Mouse (Mus musculus) layer of hippocampus, adult 2 months (tissue): Measurements from ENCODE around the gene Ntrk1. TPM values are rescaled to one million over a fixed set of nuclear protein-coding genes. Genes with fewer than 3 reads are reported as not detected.

Experiments used
- DNase-seq, 2 experiments: peaks; one replicate each; pipeline ENCODE4 v3.0.0; 2022; ENCODE audit warnings: low spot score in 2 of 2
- H3K27ac ChIP-seq: fragments of 200-600 bp; 2 replicates; pipeline ENCODE4 v1.8.1; 2022
- H3K4me3 ChIP-seq: fragments of 200-600 bp; 2 replicates; pipeline ENCODE4 v1.8.1; 2022; ENCODE audit warnings: mild to moderate bottlenecking
- CTCF ChIP-seq: fragments of 200-600 bp; conservative IDR thresholded peaks from 2 replicates; pipeline ENCODE4 v1.8.1; 2022; ENCODE audit warnings: antibody characterized with exemption, mild to moderate bottlenecking, moderate library complexity
- total RNA-seq, 2 experiments: library from RNA; stranded (reverse); gene quantifications; 2 replicates each; pipeline ENCODE4 v1.2.3; 2021

Gene Ntrk1
- total RNA-seq, 2 experiments from 2014 or later: 0.13 to 0.27 TPM

DNA sequence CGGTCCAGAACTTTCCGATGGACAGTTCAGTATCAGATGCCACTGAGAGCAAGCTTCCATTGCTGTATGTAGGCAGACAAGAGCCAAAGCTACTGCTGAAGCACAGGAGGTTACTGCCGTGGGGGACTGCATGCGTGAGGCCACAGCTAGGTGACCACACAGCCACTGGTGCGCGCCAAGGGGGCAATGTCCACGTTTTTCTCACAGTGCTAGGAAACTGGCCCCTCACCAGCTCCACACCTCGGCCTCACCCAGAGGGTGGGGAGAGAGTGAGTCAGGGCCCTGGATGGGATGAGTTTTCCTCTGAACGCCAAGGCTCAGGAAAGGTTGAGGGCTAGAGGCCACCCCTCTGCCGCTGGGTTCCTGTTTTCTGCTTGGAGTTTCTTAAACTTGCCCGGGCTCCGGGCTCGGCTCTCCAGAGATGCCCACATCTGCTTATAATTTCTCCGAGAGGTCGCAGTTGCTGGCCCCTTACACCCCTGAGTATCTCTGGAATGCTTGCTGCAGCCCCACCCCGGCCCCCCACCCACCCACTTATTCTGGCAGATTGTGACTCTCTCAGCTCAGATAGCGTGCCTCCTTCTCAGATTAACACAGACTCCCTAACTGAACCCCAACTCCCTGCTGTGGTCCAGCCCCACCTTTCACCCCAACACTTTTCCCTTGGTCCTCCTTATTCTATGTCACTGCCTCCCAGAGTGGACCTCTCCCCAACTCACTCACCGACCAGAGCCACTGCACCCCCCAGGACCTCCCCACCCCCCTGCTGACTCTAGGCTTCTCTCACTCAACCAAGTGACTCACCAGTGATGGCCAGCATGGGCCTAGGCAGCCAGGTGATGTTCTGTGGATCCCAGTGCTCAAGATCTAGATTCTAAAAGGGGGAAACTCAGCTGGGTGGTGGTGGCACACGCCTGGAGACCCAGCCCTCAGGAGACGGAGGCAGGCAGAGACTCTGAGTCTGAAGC lies 33.3 kb downstream of the Ntrk1 start:
- no peak for DNase-seq
- TF ChIP-seq CTCF: no peak
- Histone ChIP-seq H3K4me3 (no peak overlapping the region), H3K27ac (no peak overlapping the region)

DNA sequence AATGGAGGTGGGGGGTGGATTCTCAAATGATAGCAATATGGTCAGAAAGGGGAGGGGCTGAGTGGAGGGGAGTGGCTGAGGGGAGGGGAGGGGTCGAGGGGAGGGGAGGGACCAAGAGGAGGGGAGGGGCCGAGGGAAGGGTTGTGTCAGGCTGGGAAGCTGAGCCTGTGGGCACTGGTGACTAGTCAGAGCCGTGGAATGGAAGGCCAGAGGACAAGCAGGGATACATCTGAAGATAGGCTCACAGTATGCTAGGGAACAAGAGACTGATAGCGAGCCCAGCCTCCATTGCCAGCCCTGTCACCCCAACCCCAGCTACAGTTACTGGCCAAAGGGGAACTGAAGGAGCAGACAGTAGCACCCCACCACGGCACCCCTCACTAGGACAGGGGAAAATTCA lies 36.3 kb downstream of the Ntrk1 start:
- no peak overlapping the region for H3K27ac ChIP-seq
- no peak overlapping the region for H3K4me3 ChIP-seq
- no peak for DNase-seq
- TF ChIP-seq CTCF: no peak

DNA sequence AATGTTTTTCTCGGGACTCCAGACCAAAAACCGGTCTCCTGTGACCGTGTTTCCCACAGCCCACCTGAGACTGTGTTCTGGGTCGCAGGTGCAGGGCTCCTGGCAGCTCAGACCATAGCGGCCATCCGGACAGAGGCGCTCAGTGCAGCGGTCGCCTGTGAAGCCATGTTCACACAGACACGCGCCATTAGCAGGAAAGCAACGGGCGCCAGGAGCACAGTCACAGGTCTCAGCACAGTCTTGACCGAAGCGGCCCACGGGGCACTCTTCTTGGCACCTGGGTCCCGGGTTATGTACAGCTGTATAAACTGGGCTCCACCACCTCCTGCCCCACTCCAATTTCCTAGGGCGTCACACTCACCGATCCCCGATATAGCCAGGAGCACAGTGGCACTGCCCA lies 38.5 kb downstream of the Ntrk1 start:
- TF ChIP-seq CTCF: no peak
- no peak overlapping the region for H3K4me3 ChIP-seq
- no peak for DNase-seq
- H3K27ac ChIP-seq: no peak overlapping the region

DNA sequence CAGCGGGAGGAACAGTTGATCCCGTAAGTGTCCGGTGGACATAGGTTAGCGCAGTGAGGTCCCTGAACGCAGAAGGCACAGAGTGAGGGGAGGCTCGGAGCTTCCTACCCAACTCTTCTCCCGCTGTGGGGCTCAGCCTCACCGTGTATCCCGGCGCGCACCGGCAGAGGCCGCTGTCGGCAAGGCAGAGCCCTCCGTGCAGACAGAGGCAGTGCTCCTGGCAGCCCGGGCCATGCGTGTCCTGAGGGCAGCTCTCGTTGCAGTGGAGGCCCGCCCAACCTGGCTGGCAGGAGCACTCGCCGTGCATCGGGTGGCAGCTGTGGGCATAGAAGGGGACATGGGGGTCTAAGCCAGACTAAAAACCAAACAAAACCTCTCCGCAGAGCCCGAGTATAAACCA lies 39.0 kb downstream of the Ntrk1 start:
- peak; percentile 79 to 92 for DNase-seq
- peak; percentile 98 for TF ChIP-seq CTCF
- Histone ChIP-seq H3K4me3 (peak overlapping the region; percentile 41), H3K27ac (0 out of 2 replicates have a peak overlapping the region, but pooled peaks have one; percentile 46)

DNA sequence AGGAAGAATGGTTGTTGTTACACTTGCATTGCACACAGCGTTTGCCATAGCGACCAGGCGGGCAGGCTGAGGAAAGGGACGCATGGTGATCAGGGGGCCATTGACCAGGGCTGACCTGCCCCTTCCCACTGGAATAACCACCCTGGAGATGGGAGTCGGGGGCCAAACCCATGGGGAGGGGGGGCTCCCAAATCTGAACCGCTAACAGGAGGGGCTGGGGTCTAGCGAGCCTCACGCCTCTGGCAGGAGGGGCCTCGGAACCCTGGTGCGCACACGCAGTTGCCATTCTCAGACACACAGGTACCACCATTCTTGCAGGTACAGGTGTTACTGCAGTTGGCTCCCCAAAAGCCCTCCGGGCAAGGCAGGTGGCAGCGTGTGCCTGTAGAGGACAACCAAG lies 41.1 kb downstream of the Ntrk1 start:
- no peak for DNase-seq
- no peak overlapping the region for H3K4me3 ChIP-seq
- no peak for TF ChIP-seq CTCF
- H3K27ac ChIP-seq: no peak overlapping the region

DNA sequence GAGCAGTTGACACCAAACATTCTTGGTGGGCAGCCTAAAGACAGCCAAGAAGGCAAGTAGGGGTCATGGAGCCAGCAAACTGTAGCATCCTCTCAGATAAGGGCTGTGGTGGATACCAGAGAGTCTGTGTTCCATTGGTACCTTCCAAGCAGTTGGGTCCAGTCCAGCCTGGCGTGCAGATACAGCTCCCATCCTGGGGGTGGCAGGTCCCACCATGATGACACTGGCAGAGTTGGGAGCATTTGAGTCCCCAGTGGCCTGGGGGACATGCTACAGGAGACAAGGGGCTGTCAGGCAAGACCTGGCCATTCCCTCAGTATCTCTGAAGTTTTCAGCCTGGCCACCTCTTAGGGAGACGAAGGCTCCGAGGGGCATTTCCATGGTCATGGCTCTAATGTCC lies 42.4 kb downstream of the Ntrk1 start:
- Histone ChIP-seq H3K27ac (no peak overlapping the region), H3K4me3 (no peak overlapping the region)
- no peak for TF ChIP-seq CTCF
- no peak for DNase-seq

DNA sequence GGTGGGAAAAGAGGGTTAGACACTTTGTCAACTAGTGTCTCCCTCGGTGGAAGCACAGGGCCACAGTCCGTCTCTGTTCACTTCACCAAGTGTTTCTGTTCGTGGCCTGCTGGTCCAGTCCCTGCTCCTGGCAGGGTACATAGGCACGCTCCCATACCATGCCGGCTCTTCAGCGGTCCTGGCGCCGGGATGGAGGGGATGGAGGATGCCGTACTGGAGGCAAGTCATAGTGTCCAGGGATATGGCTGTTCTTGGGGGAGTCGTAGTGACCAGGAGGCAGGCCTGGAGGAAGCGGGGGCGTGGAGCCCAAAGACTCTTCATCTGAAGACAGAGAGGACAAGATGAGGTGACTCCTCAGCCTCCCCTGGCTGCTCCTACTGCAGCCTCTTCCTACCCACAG lies 45.0 kb downstream of the Ntrk1 start:
- DNase-seq: no peak
- no peak overlapping the region for H3K27ac ChIP-seq
- no peak overlapping the region for H3K4me3 ChIP-seq
- TF ChIP-seq CTCF: no peak

DNA sequence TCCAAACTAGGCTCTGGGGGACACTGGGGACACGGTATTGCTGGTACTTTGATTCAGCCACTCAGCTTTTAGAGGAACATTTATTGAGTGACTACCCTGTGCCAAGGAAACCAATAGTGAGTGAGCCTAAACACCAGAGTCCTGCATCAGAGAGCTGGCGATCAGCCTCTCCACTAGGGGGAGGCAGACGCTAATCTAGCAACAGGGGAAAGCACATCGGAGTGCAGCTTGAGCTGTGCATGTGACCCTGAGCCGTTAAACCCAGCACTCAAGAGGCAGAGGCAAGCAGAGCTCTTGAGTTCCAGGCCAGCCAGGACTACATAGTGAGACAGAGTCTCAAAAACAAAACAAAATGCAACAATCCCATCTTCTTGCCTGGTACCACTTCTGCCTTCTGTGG lies 45.9 kb downstream of the Ntrk1 start:
- H3K4me3 ChIP-seq: no peak overlapping the region
- peak; percentile 49 to 66 for DNase-seq
- TF ChIP-seq CTCF: peak; percentile 88
- no peak overlapping the region for H3K27ac ChIP-seq

DNA sequence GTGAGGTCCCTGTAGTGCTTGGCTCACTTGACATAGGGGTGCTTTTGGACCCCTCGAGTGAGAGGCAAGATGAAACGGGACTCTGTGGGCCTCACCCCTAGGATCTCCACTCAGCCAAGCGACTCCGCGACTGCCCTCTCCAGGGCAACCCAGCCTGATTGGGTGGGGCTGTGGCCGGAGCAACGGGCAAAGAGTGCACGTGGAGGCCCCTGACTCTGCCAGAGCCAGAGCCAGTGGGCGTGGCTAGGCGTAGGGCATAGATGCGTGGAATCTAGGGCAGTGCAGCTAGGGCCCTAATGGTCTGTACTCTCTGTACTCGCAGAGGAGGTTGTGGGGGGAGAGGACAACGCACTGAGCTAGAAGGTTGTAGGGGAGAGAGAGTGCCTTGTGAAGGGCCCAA lies 46.5 kb downstream of the Ntrk1 start, which contains the start of gene Lrrc71:
Lrrc71 (minus strand) TSS at position 195 of the 400 bp plus-strand sequence.
- no peak within 1 kb of the TSS for H3K27ac ChIP-seq
- no peak within 1 kb of the TSS for H3K4me3 ChIP-seq
- no peak for TF ChIP-seq CTCF
- no peak for DNase-seq

DNA sequence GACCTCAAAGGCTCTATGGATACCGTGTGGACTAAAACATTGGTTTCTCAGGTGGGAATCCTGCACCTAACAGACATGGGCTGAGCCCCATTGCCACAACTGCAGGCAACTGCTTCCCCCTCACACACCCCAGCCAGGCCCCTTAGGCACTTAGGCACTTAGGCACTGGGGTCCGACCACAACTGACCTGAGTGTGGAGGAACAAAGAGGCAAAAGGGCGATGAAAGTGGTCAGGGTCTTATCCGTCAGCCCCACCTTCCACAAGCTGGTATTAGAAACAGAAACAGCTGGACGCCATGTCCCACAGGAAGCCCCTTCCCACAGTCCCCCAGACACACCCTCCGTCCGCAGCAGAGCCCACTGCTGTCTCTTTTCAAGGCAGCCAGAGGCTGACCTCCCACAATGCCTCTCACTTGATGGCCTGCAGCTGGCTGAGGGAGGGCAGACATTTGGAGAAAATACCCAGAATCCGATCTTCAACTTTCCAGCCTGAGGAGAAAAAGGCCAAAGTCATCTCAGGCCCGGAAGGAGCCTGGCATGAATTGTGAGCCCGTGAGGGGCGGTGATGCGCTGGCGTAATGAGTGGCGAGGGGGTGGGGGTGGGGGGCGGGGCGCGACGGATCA lies 49.8 kb downstream of the Ntrk1 start:
- no peak for DNase-seq
- TF ChIP-seq CTCF: no peak
- Histone ChIP-seq H3K4me3 (no peak overlapping the region), H3K27ac (no peak overlapping the region)

DNA sequence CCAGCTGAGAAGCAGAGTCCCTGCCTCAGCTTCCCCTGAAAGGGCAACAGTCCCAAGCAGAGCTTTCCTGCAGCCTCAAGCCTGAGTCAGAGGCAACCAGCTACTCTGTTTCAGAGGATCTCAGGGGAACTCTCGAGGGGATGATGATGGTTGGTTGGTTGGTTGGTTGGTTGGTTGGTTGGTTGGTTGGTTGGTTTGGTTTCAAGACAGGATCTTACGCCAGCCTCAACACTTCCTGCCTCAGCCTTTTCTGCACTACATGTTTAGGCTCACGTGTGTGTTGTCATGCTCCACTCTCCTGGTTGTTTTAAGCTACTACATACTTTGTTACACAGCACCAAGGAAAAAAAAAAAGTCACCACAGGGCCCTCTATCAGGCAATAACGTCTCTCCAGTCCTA lies 51.0 kb downstream of the Ntrk1 start:
- no peak for DNase-seq
- H3K27ac ChIP-seq: no peak overlapping the region
- no peak overlapping the region for H3K4me3 ChIP-seq
- TF ChIP-seq CTCF: no peak

DNA sequence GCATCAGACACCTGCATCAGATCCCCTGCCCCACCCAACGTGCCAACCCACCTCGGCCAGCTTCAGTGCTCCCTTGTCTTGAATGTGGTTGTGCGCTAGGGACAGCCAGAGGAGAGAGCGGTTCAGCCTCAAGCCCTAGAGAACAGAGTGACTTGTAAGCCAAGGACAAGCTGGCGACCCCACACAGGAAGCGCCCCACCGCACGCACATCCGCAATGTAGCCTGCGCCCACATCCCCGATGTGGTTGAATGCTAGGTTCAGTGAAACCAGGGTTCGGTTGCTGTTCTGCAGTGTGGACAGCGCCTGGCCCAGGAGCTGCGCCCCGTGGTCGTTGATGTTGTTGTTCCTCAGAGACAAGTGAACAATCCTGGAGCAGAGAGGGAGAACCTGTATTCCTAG lies 52.2 kb downstream of the Ntrk1 start:
- Histone ChIP-seq H3K27ac (no peak overlapping the region), H3K4me3 (no peak overlapping the region)
- TF ChIP-seq CTCF: no peak
- DNase-seq: no peak

DNA sequence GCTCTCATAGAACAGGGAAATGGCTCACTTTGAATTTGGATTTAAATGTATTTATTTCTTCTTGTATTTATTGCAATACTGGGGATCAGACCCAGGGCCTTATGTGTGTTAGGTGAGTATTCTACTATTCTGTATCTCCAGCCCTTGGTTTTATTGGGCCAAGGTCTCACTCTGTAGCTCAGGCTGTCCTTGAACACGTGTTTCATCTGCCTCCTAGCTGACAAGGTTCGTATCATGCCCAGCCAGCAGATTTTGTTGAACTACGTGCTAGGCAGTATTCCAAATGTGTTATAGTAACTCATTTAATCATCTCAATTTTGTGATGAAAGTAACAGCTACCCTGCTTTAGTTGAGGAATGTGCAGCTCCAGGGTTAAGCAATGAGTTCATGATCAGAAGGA lies 52.9 kb downstream of the Ntrk1 start:
- DNase-seq: no peak
- no peak for TF ChIP-seq CTCF
- Histone ChIP-seq H3K4me3 (no peak overlapping the region), H3K27ac (no peak overlapping the region)

DNA sequence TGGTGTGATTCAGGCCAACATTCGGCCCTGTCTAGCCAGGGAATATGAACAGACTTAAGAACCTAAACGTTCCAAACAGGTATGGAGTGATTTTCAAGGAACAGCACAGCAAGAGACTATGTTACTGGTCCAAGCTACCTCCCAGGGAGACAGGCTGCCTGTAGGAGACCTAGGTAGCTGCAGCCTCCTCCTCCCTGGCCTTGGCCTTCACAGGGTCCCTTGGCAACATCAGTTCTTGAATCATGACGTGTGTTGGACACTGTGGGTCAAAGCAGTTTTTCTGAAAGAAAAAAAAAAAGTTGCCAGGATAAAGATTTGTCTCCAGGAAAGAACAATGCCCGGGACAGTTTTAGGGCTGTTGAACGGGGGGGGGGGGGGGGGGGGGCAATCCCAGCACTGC lies 56.1 kb downstream of the Ntrk1 start:
- Histone ChIP-seq H3K27ac (no peak overlapping the region), H3K4me3 (no peak overlapping the region)
- no peak for DNase-seq
- TF ChIP-seq CTCF: no peak
